Mouse (Mus musculus): ENCODE data around the gene Prpf40b.

The Prpf40b gene

DNA sequence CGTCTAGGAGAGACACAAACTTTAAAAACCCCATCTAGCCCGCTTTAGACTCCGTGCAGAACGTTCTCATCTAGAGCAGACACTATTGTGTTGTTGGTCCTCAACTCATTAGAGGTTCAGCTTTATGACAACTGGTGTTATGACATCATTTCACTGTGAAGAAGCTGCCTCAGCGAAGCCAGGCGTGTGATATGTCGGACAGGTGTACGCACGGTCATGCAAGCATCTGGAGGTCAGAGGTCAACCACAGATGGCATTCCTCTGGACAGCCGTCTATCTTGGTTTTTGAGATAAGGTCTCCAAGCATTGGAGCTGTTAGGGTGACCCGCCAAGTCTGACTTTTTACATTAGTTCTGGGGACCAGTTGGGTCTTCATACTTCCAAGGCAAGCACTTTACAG, 4.3 kb upstream of the Prpf40b start:
- no peak for DNase-seq (ENCODE audit: low read depth, low spot score)

DNA sequence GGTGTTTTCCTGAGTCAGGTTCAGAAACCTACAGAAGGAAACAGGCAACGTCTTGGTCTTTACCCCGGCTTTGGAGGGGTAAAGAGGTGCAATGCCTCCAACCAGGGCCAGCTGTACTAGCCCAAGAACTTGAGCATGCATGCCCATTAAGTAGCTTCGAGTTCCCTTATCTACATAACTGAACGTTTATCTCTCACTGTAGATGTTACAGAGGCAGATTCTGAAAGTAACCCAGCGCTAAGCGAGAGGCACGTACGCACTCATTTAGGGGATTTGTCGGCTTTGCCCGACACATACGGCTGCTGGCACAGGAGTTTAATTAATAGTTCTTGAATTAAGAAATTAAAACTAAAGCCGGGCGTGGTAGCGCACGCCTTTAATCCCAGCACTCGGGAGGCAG, 600 bp upstream of the Prpf40b start:
- DNase-seq (ENCODE audit: low read depth, low spot score) = no peak

GRCm38 (mm10) chr15:99295484-99295981, 646 bp downstream of the Prpf40b start, which contains the start of gene Fam186b:
TSS of gene Fam186b (minus strand) at chr15:99295888.
- DNase-seq (ENCODE audit: low read depth, low spot score) = peak; percentile 43

DNA sequence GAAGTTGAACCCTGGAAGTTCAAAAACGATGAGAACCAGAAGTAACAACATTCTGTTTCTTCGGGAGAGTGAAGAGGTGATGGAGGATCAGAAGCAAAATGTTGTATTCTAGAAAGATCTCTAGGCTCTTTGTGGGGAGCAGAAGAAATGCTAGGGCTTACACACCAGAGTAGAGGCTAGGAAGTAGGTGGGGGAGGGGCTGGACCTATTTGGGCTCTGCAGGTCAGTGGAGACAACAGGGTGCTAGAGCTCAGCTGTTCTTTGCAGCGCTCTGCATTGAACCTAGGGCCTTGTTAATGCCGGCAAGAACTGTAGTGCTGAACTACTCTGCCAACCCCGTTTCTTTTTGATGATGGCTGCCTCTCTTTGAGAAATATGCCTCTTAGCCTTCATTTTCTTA, 1.3 kb downstream of the Prpf40b start:
- DNase-seq (ENCODE audit: low read depth, low spot score) = peak; percentile 37

GRCm38 (mm10) chr15:99307476-99307875, 12.6 kb downstream of the Prpf40b start:
- DNase-seq (ENCODE audit: low read depth, low spot score) = no peak

- DNase-seq (ENCODE audit: low read depth, low spot score) = no peak
Measured at GRCm38 (mm10) chr15:99309549-99309948, 14.7 kb downstream of the Prpf40b start.

- DNase-seq (ENCODE audit: low read depth, low spot score) = no peak
Measured at GRCm38 (mm10) chr15:99310617-99311016, 15.7 kb downstream of the Prpf40b start.

DNA sequence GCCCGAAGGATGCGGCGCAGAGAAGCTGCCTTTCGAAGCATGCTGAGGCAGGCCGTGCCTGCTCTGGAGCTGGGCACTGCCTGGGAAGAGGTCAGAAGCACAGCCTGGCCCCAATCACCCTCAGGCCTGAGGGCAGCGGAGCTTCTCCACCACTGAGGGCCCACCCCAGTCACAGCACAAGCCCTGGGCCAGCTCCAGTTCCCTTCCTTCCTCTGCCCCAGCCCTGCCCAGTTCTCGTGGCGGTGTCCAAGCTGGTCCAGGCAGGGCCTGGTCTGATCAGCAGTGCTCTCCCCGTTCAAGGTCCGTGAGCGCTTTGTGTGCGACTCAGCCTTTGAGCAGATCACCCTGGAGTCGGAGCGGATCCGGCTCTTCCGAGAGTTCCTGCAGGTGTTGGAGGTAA, 20.0 kb downstream of the Prpf40b start:
- DNase-seq (ENCODE audit: low read depth, low spot score) = no peak

- peak; percentile 64 for DNase-seq (ENCODE audit: low read depth, low spot score)
Measured at GRCm38 (mm10) chr15:99316314-99317266, 21.7 kb downstream of the Prpf40b start.

- peak; percentile 47 for DNase-seq (ENCODE audit: low read depth, low spot score)
Measured at GRCm38 (mm10) chr15:99317267-99317651, 22.4 kb downstream of the Prpf40b start.

DNA sequence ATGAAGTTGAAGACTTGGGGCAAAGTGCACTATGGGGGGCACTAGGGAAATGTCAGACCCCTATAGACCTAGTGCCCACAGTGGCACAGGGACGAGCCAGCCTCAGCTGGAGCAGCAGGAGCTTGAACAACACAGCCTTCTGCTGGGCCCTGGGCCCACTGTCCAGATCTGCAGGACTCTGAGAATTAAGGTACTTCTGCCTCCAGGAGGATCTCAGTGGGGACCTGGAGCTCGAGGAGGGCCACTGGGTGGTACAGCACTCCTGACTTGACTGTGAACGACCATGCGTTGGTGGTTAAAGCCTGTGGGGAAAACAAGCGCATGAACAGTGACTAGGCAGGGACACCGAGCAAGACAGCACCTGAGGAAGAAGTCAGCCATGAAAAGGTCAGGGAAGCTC, 23.2 kb downstream of the Prpf40b start:
- DNase-seq (ENCODE audit: low read depth, low spot score) = no peak

DNA sequence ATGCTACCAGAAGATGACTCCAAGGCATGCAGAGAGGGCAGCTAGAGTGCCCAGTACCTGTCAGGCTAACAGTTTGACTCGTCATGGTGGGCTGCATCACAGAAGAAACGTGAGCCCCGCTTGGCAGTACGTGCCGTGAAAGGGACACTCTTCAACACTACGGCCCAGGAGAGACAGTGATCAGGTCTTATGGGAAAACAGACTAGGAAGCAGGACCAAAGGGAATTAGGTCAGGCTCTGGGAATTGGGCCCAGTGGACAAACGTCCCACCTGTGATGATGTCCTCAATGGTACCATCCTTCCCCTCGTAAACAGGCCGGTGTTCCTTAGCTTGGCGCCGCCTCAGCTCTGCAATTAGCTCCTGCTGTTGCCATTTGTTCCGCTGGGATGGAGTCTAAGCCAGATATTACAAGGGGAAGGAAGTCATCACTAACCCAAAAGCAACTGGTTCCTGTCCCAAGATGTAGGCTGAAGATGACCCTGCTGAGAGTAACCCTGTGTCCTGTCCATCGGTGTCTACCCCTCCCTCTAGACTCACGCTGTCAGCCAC, 24.0 kb downstream of the Prpf40b start:
- no peak for DNase-seq (ENCODE audit: low read depth, low spot score)

- no peak for DNase-seq (ENCODE audit: low read depth, low spot score)
Measured at GRCm38 (mm10) chr15:99319411-99319871, 24.6 kb downstream of the Prpf40b start.

GRCm38 (mm10) chr15:99320168-99320674, 25.3 kb downstream of the Prpf40b start:
- no peak for DNase-seq (ENCODE audit: low read depth, low spot score)

- DNase-seq (ENCODE audit: low read depth, low spot score) = no peak
Measured at GRCm38 (mm10) chr15:99320978-99321377, 26.1 kb downstream of the Prpf40b start.

GRCm38 (mm10) chr15:99324151-99324550, 29.3 kb downstream of the Prpf40b start:
- DNase-seq (ENCODE audit: low read depth, low spot score) = no peak

DNA sequence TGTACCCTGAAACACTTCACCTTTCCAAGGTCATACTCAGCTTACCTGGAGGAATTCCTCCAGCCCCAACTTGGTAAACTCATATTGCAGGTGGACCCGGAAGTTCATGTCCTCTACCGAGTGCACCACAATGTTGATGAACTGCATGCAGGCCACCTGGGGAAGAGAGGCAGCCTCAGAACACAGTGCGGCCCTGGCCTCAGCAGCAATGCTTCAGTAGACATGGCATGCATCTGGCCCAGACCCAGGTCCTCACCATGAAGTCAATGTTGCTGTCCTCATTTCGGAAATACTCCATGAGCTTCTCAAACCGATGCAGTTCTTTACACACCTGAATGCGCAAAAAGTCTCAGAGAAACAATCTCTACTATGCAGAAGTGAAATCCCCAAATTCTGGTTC, 30.7 kb downstream of the Prpf40b start:
- DNase-seq (ENCODE audit: low read depth, low spot score) = no peak

DNA sequence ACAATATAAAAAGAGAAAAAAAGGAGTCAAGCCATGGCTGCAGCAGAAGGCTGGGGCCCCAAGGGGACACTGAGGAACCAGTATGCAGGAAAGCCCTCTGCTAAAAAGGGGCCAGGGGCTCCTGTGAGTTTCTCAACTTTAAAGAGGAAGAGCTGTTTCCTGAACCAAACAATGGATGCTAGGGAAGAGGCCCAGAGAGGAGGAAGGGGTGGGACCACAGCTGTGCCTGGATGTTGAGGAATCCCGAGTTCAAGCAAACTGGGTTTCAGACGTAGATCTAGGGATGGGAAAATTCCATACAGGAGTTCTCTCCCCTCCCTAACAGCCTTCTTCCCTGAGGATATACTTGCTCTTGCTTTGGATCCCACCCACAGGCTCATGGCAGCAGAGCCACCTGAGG, 31.5 kb downstream of the Prpf40b start:
- no peak for DNase-seq (ENCODE audit: low read depth, low spot score)

GRCm38 (mm10) chr15:99326959-99327358, 32.1 kb downstream of the Prpf40b start:
- DNase-seq (ENCODE audit: low read depth, low spot score) = peak; percentile 58

DNA sequence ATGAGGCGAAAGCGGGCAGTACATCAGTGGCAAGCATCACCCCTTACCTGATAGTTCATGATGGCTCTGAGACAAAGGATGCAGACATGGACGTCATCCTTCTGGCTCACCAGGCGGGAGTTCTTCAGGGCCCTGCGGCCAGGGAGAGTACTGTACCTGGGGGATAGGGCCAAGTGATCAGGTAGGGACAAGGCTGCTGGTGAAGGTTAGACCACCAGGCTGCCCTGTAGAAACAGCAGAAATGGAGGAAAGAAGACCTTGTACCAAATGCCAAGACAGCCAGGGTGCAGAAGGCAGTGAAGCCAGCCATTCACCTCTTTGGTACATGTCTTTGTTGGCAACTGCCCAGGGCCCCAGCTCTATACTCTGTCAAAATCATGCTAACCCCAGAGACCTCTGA, 33.1 kb downstream of the Prpf40b start:
- DNase-seq (ENCODE audit: low read depth, low spot score) = no peak

DNA sequence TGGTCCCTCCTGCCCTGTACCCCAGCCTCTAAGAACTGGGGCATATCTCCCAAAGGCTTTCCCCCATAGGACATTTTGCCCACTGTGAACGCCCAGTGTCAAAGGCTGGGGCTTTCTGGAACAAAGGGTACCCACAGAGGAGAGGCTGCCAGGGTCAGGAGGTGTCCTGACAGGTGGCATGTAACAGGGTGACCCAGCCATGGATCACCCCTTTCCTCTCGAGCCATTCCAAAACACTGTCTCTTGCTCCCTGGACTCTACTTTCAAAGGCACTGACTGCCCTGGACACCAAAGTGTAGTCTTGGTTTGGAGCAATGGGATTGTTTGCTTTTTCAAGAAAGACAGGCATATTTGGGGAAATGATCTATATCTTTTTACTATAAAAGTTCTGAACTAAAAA, 35.4 kb downstream of the Prpf40b start:
- DNase-seq (ENCODE audit: low read depth, low spot score) = no peak

GRCm38 (mm10) chr15:99331341-99331740, 36.5 kb downstream of the Prpf40b start:
- DNase-seq (ENCODE audit: low read depth, low spot score) = no peak

- no peak for DNase-seq (ENCODE audit: low read depth, low spot score)
Measured at GRCm38 (mm10) chr15:99332111-99332510, 37.2 kb downstream of the Prpf40b start.
